Mouse (Mus musculus) erythroblast, embryonic 14.5 days (primary cell): ENCODE data around the gene Nexn. TPM values are rescaled to one million over a fixed set of nuclear protein-coding genes. Genes with fewer than 3 reads are reported as not detected.

ENCODE experiments used
- H3K27me3 ChIP-seq: 2 replicates; pipeline ENCODE4 v1.6.1; 2012; ENCODE audit warnings: inconsistent platforms; ENCODE audit not compliant: control insufficient read depth
- H3K36me3 ChIP-seq: 2 replicates; pipeline ENCODE4 v1.6.1; 2012; ENCODE audit warnings: mild to moderate bottlenecking, inconsistent platforms; ENCODE audit not compliant: control insufficient read depth
- H3K4me1 ChIP-seq: 2 replicates; pipeline ENCODE4 v1.6.1; 2012; ENCODE audit warnings: inconsistent platforms; ENCODE audit not compliant: control insufficient read depth
- H3K4me3 ChIP-seq: replicated peaks from 2 replicates; pipeline ENCODE3; 2012; ENCODE audit warnings: moderate library complexity, mild to moderate bottlenecking, inconsistent platforms
- H3K9me3 ChIP-seq: 2 replicates; pipeline ENCODE4 v1.6.1; 2012; ENCODE audit warnings: low read length, inconsistent platforms, mixed read lengths; ENCODE audit not compliant: control insufficient read depth
- GATA1 ChIP-seq: IDR thresholded peaks from 2 replicates; pipeline ENCODE4 v1.6.1; 2012; ENCODE audit warnings: low read length, inconsistent platforms, mixed read lengths
- TAL1 ChIP-seq: IDR thresholded peaks from 3 replicates; pipeline ENCODE4 v1.6.1; 2012; ENCODE audit warnings: low read length, inconsistent platforms, mixed read lengths
- polyA plus RNA-seq: library from polyadenylated mRNA; stranded (reverse); fragments of >175 nt; gene quantifications from 2 replicates; pipeline ENCODE4 v1.2.3, GENCODE M21; 2012

Nexn gene
- polyA plus RNA-seq, 1 experiment, result not detected

GRCm38 (mm10) chr3:152209177-152209966, 56.8 kb downstream of the Nexn start:
- no peaks in the 10 kb centered on the region for H3K27me3 ChIP-seq
- no peaks in the 10 kb centered on the region for H3K9me3 ChIP-seq
- TF ChIP-seq GATA1, result no peak
- no peak for TF ChIP-seq TAL1
- H3K4me3 ChIP-seq, result peak overlapping the region; percentile 79
- peaks cover 49% of the 10 kb centered on the region for H3K4me1 ChIP-seq
- H3K36me3 ChIP-seq, result peaks cover 57% of the 10 kb centered on the region

GRCm38 (mm10) chr3:152208096-152208885, 57.9 kb downstream of the Nexn start:
- no peak for TF ChIP-seq TAL1
- no peak for TF ChIP-seq GATA1
- Histone ChIP-seq H3K36me3 (peaks cover 57% of the 10 kb centered on the region), H3K4me3 (peak overlapping the region; percentile 79), H3K27me3 (no peaks in the 10 kb centered on the region), H3K4me1 (peaks cover 55% of the 10 kb centered on the region), H3K9me3 (no peaks in the 10 kb centered on the region)

- Histone ChIP-seq H3K36me3 (peaks cover 55% of the 10 kb centered on the region), H3K4me1 (peaks cover 43% of the 10 kb centered on the region), H3K4me3 (no peak overlapping the region), H3K27me3 (no peaks in the 10 kb centered on the region), H3K9me3 (no peaks in the 10 kb centered on the region)
- TF ChIP-seq TAL1 (no peak), GATA1 (no peak)
Observed at GRCm38 (mm10) chr3:152207156-152207555, 59.0 kb downstream of the Nexn start.

- Histone ChIP-seq H3K27me3 (no peaks in the 10 kb centered on the region), H3K9me3 (no peaks in the 10 kb centered on the region), H3K36me3 (peaks cover 70% of the 10 kb centered on the region), H3K4me1 (peaks cover 34% of the 10 kb centered on the region), H3K4me3 (no peak overlapping the region)
- TF ChIP-seq TAL1 (no peak), GATA1 (no peak)
Observed at GRCm38 (mm10) chr3:152204577-152204976, 61.6 kb downstream of the Nexn start.

- no peak overlapping the region for H3K4me3 ChIP-seq
- no peak for TF ChIP-seq GATA1
- TF ChIP-seq TAL1, result no peak
- H3K9me3 ChIP-seq, result no peaks in the 10 kb centered on the region
- H3K27me3 ChIP-seq, result no peaks in the 10 kb centered on the region
- peaks cover 32% of the 10 kb centered on the region for H3K4me1 ChIP-seq
- H3K36me3 ChIP-seq, result peaks cover 73% of the 10 kb centered on the region
Observed at GRCm38 (mm10) chr3:152203996-152204395, 62.2 kb downstream of the Nexn start.

- H3K27me3 ChIP-seq, result no peaks in the 10 kb centered on the region
- no peaks in the 10 kb centered on the region for H3K9me3 ChIP-seq
- peaks cover 73% of the 10 kb centered on the region for H3K36me3 ChIP-seq
- H3K4me3 ChIP-seq, result no peak overlapping the region
- H3K4me1 ChIP-seq, result peaks cover 33% of the 10 kb centered on the region
- TF ChIP-seq TAL1 (no peak), GATA1 (no peak)
Observed at GRCm38 (mm10) chr3:152203411-152203810, 62.7 kb downstream of the Nexn start.

- TF ChIP-seq GATA1 (no peak), TAL1 (no peak)
- H3K4me3 ChIP-seq, result no peak overlapping the region
- peaks cover 34% of the 10 kb centered on the region for H3K4me1 ChIP-seq
- H3K27me3 ChIP-seq, result no peaks in the 10 kb centered on the region
- H3K9me3 ChIP-seq, result no peaks in the 10 kb centered on the region
- peaks cover 68% of the 10 kb centered on the region for H3K36me3 ChIP-seq
Observed at GRCm38 (mm10) chr3:152202942-152203341, 63.2 kb downstream of the Nexn start.

- H3K27me3 ChIP-seq, result no peaks in the 10 kb centered on the region
- no peak overlapping the region for H3K4me3 ChIP-seq
- no peak for TF ChIP-seq TAL1
- TF ChIP-seq GATA1, result no peak
- peaks cover 57% of the 10 kb centered on the region for H3K36me3 ChIP-seq
- peaks cover 37% of the 10 kb centered on the region for H3K4me1 ChIP-seq
- H3K9me3 ChIP-seq, result no peaks in the 10 kb centered on the region
Observed at GRCm38 (mm10) chr3:152201651-152202050, 64.5 kb downstream of the Nexn start.

GRCm38 (mm10) chr3:152201181-152201580, 65.0 kb downstream of the Nexn start:
- H3K4me3 ChIP-seq, result no peak overlapping the region
- H3K27me3 ChIP-seq, result no peaks in the 10 kb centered on the region
- H3K9me3 ChIP-seq, result no peaks in the 10 kb centered on the region
- H3K36me3 ChIP-seq, result peaks cover 52% of the 10 kb centered on the region
- no peak for TF ChIP-seq TAL1
- no peak for TF ChIP-seq GATA1
- peaks cover 41% of the 10 kb centered on the region for H3K4me1 ChIP-seq
